Mouse (Mus musculus) kidney, adult 2 months (tissue): ENCODE measurements around the gene Chd3. TPM values are rescaled to one million over a fixed set of nuclear protein-coding genes. Genes with fewer than 3 reads are reported as not detected.
"Not testable (repeated sequence)": the region's sequence is repeated elsewhere in the genome, so short reads cannot be mapped to it uniquely, and the experiment has no call there.

Experiments used
- DNase-seq: peaks from one replicate; pipeline ENCODE4 v3.0.0; 2021
- H3K27ac ChIP-seq: fragments of 200-500 bp; 2 replicates; pipeline ENCODE4 v1.5.1; 2012; ENCODE audit warnings: low read depth, low read length, control low read depth, inconsistent platforms; ENCODE audit not compliant: insufficient read depth
- H3K27me3 ChIP-seq: fragments of 200-500 bp; replicated peaks from 2 replicates; pipeline ENCODE4 v1.6.1; 2012; ENCODE audit warnings: mild to moderate bottlenecking, moderate library complexity, low read length, inconsistent platforms; ENCODE audit not compliant: control insufficient read depth, insufficient read depth
- H3K36me3 ChIP-seq: fragments of 200-500 bp; 2 replicates; pipeline ENCODE4 v1.6.1; 2012; ENCODE audit warnings: mild to moderate bottlenecking, moderate library complexity, low read length, inconsistent platforms; ENCODE audit not compliant: control insufficient read depth, insufficient read depth
- H3K4me1 ChIP-seq: fragments of 200-500 bp; 2 replicates; pipeline ENCODE4 v1.6.1; 2011; ENCODE audit warnings: low read length; ENCODE audit not compliant: control insufficient read depth, insufficient read depth
- H3K4me3 ChIP-seq: fragments of 200-500 bp; 2 replicates; pipeline ENCODE4 v1.5.1; 2011; ENCODE audit warnings: mild to moderate bottlenecking, low read depth, low read length, control low read depth; ENCODE audit not compliant: insufficient read depth
- CTCF ChIP-seq: fragments of 200-500 bp; conservative IDR thresholded peaks from 2 replicates; pipeline ENCODE4 v1.5.1; 2011; ENCODE audit warnings: low read depth, mild to moderate bottlenecking, control low read depth, low read length, moderate library complexity, mixed read lengths; ENCODE audit not compliant: insufficient read depth, insufficient read length
- POLR2A ChIP-seq: fragments of 200-500 bp; IDR thresholded peaks from one replicate; pipeline ENCODE4 v1.6.1; 2011; ENCODE audit warnings: low read depth, low read length, control low read depth
- WGBS: fragments of 180-500 bp; shearing (Covaris S2); methylation state at CpG from one replicate; pipeline ENCODE4 v1.1.7; 2018; 5-methylcytosine and 5-hydroxymethylcytosine counted together
- polyA plus RNA-seq: library from polyadenylated mRNA; depleted of rRNA; stranded (reverse); fragments of >200 nt; gene quantifications from 2 replicates; pipeline ENCODE4 v1.2.3, GENCODE M21; 2012

Chd3 gene
- polyA plus RNA-seq, 1 experiment, result 168 TPM

DNA sequence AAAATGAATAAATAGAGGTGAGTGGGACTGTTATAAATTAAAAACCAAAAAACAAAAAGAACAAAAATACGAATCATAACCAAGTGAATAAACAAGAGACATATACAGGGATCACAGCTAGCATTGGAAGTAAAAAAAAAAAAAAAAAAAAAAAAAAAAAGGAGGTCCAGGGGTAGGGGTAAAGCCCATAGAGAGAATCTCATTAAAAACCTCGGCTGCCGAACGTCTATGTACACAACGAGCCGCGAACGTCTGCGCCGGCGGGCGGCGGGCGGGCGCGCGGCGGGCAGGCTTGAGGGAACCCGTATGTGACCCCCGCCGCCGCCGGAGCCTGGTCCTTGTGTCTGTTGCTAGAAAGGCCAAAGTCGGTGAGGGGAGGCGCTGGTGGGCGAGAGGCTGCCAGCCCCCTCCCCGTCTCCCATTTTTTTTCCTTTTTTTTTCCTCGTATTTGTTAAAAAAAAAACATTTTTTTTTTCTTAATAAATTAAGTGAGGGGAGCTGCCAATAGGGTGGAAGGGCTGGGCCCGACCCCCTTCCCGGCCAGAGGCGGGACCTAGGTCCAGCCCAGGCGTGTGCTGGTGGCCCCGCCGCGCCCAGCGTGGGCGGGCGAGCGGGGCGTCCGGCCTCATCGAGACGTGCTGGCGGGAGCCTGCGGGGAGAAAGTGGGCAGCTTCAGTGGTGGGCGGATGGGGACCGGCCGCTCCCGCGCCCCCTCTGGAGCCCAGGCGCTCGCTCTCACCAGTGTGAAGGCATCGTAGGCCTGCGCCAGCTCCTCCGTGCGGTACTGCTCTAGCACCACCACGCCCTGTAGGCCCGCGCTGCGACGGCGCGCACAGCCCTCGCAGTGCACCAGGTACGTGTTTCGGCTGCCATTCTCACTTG, 30.2 kb upstream of the Chd3 start:
- 62% methylated on average over 66 of the region's 66 CpGs for WGBS
- Histone ChIP-seq H3K4me3 (no peak overlapping the region), H3K27ac (no peak overlapping the region), H3K36me3 (peaks cover 3% of the 10 kb centered on the region; the same call in 1 of the 2 replicates), H3K4me1 (peaks cover under 1% of the 10 kb centered on the region; the same call in 1 of the 2 replicates), H3K27me3 (no peaks in the 10 kb centered on the region)
- DNase-seq, result no peak
- TF ChIP-seq POLR2A (no peak), CTCF (no peak)

GRCm38 (mm10) chr11:69398486-69399200, 29.4 kb upstream of the Chd3 start:
- Histone ChIP-seq H3K4me1 (peaks cover 3% of the 10 kb centered on the region; the same call in 1 of the 2 replicates), H3K27ac (no peak overlapping the region), H3K27me3 (no peaks in the 10 kb centered on the region), H3K36me3 (0 out of 2 replicates have a peak, but pooled peaks cover 3% of the 10 kb centered on the region), H3K4me3 (peak overlapping the region; percentile 60; the same call in 1 of the 2 replicates)
- TF ChIP-seq CTCF, result no peak
- TF ChIP-seq POLR2A, result no peak
- WGBS, result 44% methylated on average over 21 of the region's 21 CpGs
- DNase-seq, result no peak

DNA sequence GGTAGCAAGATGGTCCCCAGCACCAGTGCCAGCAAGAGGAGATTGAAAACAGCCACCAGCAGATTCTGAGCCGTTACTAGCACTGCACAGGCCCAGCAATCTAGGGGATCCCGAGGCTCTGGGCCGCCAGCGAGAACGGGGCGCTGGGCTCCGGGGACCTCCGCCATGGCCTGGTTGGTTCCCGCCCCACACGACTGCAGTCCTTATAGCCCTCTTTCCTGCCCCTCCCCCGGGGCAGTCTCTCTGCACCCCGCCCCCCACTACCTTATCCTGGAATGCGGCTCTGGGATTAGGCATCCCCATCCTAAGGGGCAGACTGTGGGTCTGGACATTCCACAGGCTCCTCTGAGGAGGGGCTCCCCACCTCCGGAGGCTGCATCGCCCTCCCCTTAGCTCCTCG, 28.9 kb upstream of the Chd3 start, which contains the start of gene Tmem88:
Gene Tmem88, minus strand, starts transcription at position 176 of the 400 bp plus-strand sequence.
- TF ChIP-seq CTCF, result no peak
- TF ChIP-seq POLR2A, result peak; percentile 27
- peak; percentile 69 for DNase-seq
- Histone ChIP-seq H3K27ac (peak within 1 kb of the TSS; percentile 63), H3K4me3 (peak within 1 kb of the TSS; percentile 60), H3K27me3 (no peaks in the 10 kb centered on the region), H3K4me1 (peaks cover 3% of the 10 kb centered on the region; the same call in 1 of the 2 replicates), H3K36me3 (no peaks in the 10 kb centered on the region)
- WGBS, result 28% methylated on average over 16 of the region's 16 CpGs

DNA sequence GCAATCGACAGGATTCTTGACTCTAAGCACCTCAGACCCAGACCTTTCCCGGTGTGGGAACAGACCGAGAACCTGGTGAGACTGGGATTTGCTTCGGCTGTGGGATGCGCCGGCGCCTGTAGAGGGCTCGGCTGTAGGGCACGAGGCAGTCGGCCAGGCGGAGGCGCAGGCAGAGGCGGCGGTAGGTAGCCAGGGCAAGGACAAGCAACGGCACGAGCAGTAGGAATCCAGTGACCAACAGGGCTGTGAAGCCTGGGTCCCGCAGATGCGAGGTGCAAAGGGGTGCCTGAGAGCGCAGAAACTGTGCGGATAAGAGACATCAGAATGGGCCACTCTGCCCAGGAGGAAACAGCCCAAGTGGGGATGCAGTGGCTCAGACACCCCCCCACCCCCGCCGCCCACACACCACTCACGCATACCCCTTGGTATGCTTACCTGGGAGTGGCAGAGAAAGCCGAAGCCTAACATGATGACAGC, 28.4 kb upstream of the Chd3 start:
- 28% methylated on average over 24 of the region's 24 CpGs for WGBS
- H3K27ac ChIP-seq, result peak overlapping the region; percentile 63
- DNase-seq, result no peak
- no peaks in the 10 kb centered on the region for H3K36me3 ChIP-seq
- peaks cover 3% of the 10 kb centered on the region; the same call in 1 of the 2 replicates for H3K4me1 ChIP-seq
- peak overlapping the region; percentile 60 for H3K4me3 ChIP-seq
- H3K27me3 ChIP-seq, result no peaks in the 10 kb centered on the region
- TF ChIP-seq POLR2A, result no peak
- TF ChIP-seq CTCF, result no peak

DNA sequence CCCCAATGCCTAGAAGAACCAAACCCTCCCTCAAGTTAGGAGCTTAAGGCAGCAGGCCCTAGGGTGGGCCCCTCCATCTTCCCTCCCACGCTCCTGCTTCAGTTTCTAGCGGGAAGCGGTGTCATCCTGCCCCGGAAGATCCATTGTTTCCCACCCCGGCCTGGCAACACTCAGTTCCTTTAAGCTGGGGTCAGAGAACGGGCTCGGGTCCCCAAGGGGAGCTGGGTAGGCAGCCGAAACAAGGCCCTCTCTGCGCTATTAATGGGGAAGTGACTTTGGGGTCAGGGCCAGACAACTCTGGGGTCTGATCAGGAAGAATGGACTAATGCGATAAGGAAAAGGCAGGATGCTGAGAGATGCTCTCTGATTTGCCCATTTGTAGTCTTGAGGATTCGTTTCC, 27.6 kb upstream of the Chd3 start:
- Histone ChIP-seq H3K4me3 (peak overlapping the region; percentile 75), H3K27me3 (no peaks in the 10 kb centered on the region), H3K4me1 (peaks cover 3% of the 10 kb centered on the region; the same call in 1 of the 2 replicates), H3K36me3 (no peaks in the 10 kb centered on the region), H3K27ac (peak overlapping the region; percentile 65)
- 40% methylated on average over 11 of the region's 11 CpGs for WGBS
- peak; percentile 82 for DNase-seq
- TF ChIP-seq POLR2A (no peak), CTCF (no peak)

GRCm38 (mm10) chr11:69395634-69396373, 26.6 kb upstream of the Chd3 start:
- peak; percentile 99 for DNase-seq

GRCm38 (mm10) chr11:69395235-69395633, 26.0 kb upstream of the Chd3 start, which contains the start of the genes Naa38 and Cyb5d1:
Naa38 (plus strand) TSS chr11:69395487.
Cyb5d1 (minus strand) TSS chr11:69395631.
- H3K4me3 ChIP-seq, result peak within 1 kb of the TSS; percentile 91
- H3K27me3 ChIP-seq, H3K36me3 ChIP-seq, H3K4me1 ChIP-seq: not testable (repeated sequence)
- DNase-seq, result peak; percentile 97
- WGBS, result under 1% methylated on average over 24 of the region's 24 CpGs
- H3K27ac ChIP-seq, result peak within 1 kb of the TSS; percentile 99

More at GRCm38 (mm10) chr11:69395634-69396373, 26.6 kb upstream of the Chd3 start:
- peaks cover 3% of the 10 kb centered on the region; the same call in 1 of the 2 replicates for H3K4me1 ChIP-seq
- TF ChIP-seq CTCF (no peak), POLR2A (peak; percentile 62)
- H3K4me3 ChIP-seq, result peak overlapping the region; percentile 75
- H3K27ac ChIP-seq, result peak overlapping the region; percentile 99
- no peaks in the 10 kb centered on the region for H3K36me3 ChIP-seq
- WGBS, result under 1% methylated on average over 48 of the region's 48 CpGs
- H3K27me3 ChIP-seq, result no peaks in the 10 kb centered on the region

- not testable (repeated sequence) for DNase-seq, H3K4me1 ChIP-seq, H3K36me3 ChIP-seq, H3K27me3 ChIP-seq
- under 1% methylated on average over 31 of the region's 31 CpGs for WGBS
- peak overlapping the region; percentile 66 for H3K27ac ChIP-seq
- peak overlapping the region; percentile 91 for H3K4me3 ChIP-seq
Measured at GRCm38 (mm10) chr11:69394591-69395167, 25.5 kb upstream of the Chd3 start.
